Mouse (Mus musculus): ENCODE data around the gene Slc30a6. TPM values are rescaled to one million over a fixed set of nuclear protein-coding genes. Genes with fewer than 3 reads are reported as not detected.
"Not testable (repeated sequence)": the region's sequence is repeated elsewhere in the genome, so short reads cannot be mapped to it uniquely, and the experiment has no call there.

Gene Slc30a6
- polyA plus RNA-seq, 1 experiment from 2014 or later: 39.8 TPM

- no peaks in the 10 kb centered on the region for H3K9me3 ChIP-seq
- ATAC-seq (ENCODE audit: insufficient read depth, low FRiP score, low read depth): no peak
- H3K36me3 ChIP-seq: no peaks in the 10 kb centered on the region
- no peak overlapping the region for H3K4me2 ChIP-seq
- WGBS: 86% methylated on average over 1 of the region's 1 CpGs
- no peak overlapping the region for H3K9ac ChIP-seq
- H3K4me1 ChIP-seq: no peaks in the 10 kb centered on the region
- no peak overlapping the region for H3K27ac ChIP-seq
- H3K27me3 ChIP-seq (replicated peaks): no peaks in the 10 kb centered on the region
- no peak overlapping the region for H3K4me3 ChIP-seq (replicated peaks)
These were observed 59.3 kb downstream of the Slc30a6 start for GRCm38 (mm10) chr17:74454660-74455059.

DNA sequence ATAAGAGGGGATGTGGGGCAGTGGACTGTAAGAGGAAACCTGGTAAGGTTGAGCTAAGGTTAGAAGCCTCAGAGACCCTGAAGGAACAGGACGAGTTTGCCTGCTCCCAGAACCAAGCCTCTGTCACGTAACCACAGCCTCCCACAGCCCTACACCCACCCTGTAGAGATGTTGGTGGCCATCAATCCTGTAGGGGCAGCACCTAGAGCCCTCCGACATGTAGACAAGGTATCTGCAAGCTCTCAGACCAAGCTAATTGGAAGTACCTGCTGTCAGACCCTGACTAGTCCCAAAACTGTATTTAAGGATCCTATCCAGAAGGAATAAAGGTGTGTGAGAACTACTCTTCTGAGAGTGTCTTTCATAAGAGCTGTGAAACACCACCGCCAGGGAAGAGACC, 60.0 kb downstream of the Slc30a6 start:
- H3K27me3 ChIP-seq (replicated peaks): no peaks in the 10 kb centered on the region
- H3K4me1 ChIP-seq: no peaks in the 10 kb centered on the region
- H3K4me2 ChIP-seq: no peak overlapping the region
- H3K9me3 ChIP-seq: no peaks in the 10 kb centered on the region
- H3K4me3 ChIP-seq (replicated peaks): no peak overlapping the region
- no peaks in the 10 kb centered on the region for H3K36me3 ChIP-seq
- ATAC-seq (ENCODE audit: insufficient read depth, low FRiP score, low read depth): no peak
- no peak overlapping the region for H3K9ac ChIP-seq
- no peak overlapping the region for H3K27ac ChIP-seq
- WGBS: 82% methylated on average over 4 of the region's 4 CpGs

DNA sequence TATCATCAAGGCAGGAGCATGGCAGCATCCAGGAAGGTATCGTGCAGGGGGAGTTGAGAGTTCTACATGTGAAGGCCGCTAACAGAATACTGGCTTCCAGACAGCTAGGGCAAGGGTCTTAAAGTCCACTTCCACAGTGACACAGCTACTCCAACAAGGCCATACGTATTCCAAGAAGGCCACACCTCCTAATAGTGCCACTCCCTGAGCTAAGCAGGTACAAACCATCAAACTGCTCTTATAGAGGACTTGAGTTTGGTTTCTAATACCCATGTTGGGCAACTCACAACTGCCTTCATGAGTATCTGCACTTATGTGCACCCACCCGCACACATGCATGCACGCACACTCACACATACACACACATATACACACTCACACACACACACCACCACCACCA, 61.4 kb downstream of the Slc30a6 start:
- 92% methylated on average over 5 of the region's 5 CpGs for WGBS
- no peak for ATAC-seq (ENCODE audit: insufficient read depth, low FRiP score, low read depth)
- Histone ChIP-seq H3K4me2 (no peak overlapping the region), H3K9me3 (no peaks in the 10 kb centered on the region), H3K4me1 (no peaks in the 10 kb centered on the region), H3K4me3 (replicated peaks) (no peak overlapping the region), H3K9ac (no peak overlapping the region), H3K27ac (no peak overlapping the region), H3K36me3 (no peaks in the 10 kb centered on the region), H3K27me3 (replicated peaks) (no peaks in the 10 kb centered on the region)

DNA sequence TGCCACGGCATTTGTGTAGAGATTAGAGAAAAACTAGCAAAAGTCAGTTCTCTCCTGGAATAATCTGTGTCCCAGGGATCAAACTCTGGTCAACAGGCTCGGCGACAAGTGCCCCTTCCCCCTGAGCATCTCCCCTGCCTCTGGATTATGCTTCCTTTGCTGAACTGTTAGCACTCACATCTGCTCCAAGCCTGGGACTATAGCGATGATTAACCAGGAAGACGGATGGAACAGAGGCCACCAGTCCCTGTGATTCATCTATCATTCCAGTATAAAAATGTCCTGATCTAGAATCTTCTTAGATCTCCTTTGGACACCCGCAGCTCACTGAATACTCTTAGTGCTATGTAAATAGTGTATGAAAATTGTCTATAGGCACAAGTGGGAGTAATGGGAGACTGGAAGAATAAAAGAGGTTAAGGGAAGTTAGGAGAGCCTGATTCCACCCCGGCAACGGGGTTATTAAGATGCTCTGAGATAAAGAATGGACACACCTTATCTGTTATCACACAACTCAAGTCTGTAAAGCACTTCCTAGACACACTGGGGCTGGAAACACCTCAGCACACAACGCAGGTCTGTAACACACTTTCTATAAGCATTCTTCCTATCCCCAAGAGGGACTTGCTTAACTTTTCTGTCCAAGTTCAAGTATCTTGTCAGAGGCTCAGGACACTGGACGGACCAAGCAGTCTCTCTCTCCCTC, 62.7 kb downstream of the Slc30a6 start:
- H3K4me2 ChIP-seq: peak overlapping the region; percentile 13; the same call in 1 of the 2 replicates
- no peak overlapping the region for H3K9ac ChIP-seq
- 58% methylated on average over 10 of the region's 10 CpGs for WGBS
- H3K9me3 ChIP-seq: no peaks in the 10 kb centered on the region
- no peaks in the 10 kb centered on the region for H3K4me1 ChIP-seq
- H3K27me3 ChIP-seq (replicated peaks): no peaks in the 10 kb centered on the region
- no peak for ATAC-seq (ENCODE audit: insufficient read depth, low FRiP score, low read depth)
- peak overlapping the region; percentile 11 for H3K4me3 ChIP-seq (replicated peaks)
- no peaks in the 10 kb centered on the region for H3K36me3 ChIP-seq
- peak overlapping the region; percentile 13; the same call in 1 of the 2 replicates for H3K27ac ChIP-seq

GRCm38 (mm10) chr17:74458711-74459408, 63.5 kb downstream of the Slc30a6 start, which contains the start of gene Nlrc4:
TSS of gene Nlrc4 (minus strand) at chr17:74459142.
- Histone ChIP-seq H3K4me3 (replicated peaks) (peak within 1 kb of the TSS; percentile 11), H3K27ac (peak within 1 kb of the TSS; percentile 13; the same call in 1 of the 2 replicates), H3K9me3 (no peaks in the 10 kb centered on the region), H3K4me1 (no peaks in the 10 kb centered on the region), H3K4me2 (peak within 1 kb of the TSS; percentile 13; the same call in 1 of the 2 replicates), H3K9ac (no peak within 1 kb of the TSS), H3K27me3 (replicated peaks) (no peaks in the 10 kb centered on the region), H3K36me3 (no peaks in the 10 kb centered on the region)
- WGBS: 55% methylated on average over 8 of the region's 8 CpGs
- ATAC-seq (ENCODE audit: insufficient read depth, low FRiP score, low read depth): no peak

GRCm38 (mm10) chr17:74463510-74463909, 68.1 kb downstream of the Slc30a6 start:
- H3K4me1 ChIP-seq: no peaks in the 10 kb centered on the region
- no peak overlapping the region for H3K9ac ChIP-seq
- peak; percentile 76 for ATAC-seq (ENCODE audit: insufficient read depth, low FRiP score, low read depth)
- H3K4me3 ChIP-seq (replicated peaks): no peak overlapping the region
- no peak overlapping the region; the same call in 1 of the 2 replicates for H3K27ac ChIP-seq
- H3K9me3 ChIP-seq: no peaks in the 10 kb centered on the region
- no peaks in the 10 kb centered on the region for H3K27me3 ChIP-seq (replicated peaks)
- H3K36me3 ChIP-seq: no peaks in the 10 kb centered on the region
- no peak overlapping the region for H3K4me2 ChIP-seq

DNA sequence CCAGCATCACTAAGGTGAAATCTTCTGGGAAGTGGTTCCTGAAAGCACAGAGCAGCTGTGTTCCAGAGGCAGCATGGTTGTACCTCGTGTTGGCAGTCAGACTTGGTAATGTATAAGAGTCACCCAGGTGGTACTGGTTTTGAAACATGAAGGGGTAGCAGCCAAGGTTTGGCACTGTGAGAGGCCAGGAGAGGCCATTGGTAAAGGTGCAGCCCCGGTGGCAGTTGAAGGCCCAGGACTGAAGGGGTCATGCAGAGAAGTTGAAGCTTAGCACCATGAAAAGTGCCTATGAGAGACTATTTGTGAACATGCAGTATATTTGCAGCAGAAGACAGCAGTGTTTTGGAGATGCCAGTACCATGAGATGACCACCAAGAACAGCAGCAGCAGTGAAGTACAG, 72.6 kb downstream of the Slc30a6 start:
- not testable (repeated sequence) for H3K36me3 ChIP-seq; H3K9ac ChIP-seq; H3K4me1 ChIP-seq; H3K4me2 ChIP-seq; H3K9me3 ChIP-seq; H3K27ac ChIP-seq; H3K4me3 ChIP-seq (replicated peaks); H3K27me3 ChIP-seq (replicated peaks); ATAC-seq (ENCODE audit: insufficient read depth, low FRiP score, low read depth)
- 81% methylated on average over 2 of the region's 2 CpGs for WGBS

- not testable (repeated sequence) for H3K9me3 ChIP-seq; H3K4me1 ChIP-seq; H3K4me3 ChIP-seq (replicated peaks); ATAC-seq (ENCODE audit: insufficient read depth, low FRiP score, low read depth); H3K4me2 ChIP-seq; H3K9ac ChIP-seq; H3K36me3 ChIP-seq; H3K27ac ChIP-seq; H3K27me3 ChIP-seq (replicated peaks)
- WGBS: 77% methylated on average over 6 of the region's 6 CpGs
These were observed 74.7 kb downstream of the Slc30a6 start for GRCm38 (mm10) chr17:74470133-74470532.

Other genes with a start within 250 kb of the Slc30a6 start
- gene Memo1, start 100.1 kb upstream of the Slc30a6 start, polyA plus RNA-seq (2015; fragmentation: Nextera tagmentation; extraction: Ambion mirVana): 83.1 and 84.7 TPM in 2 replicates
- 224 and 239 TPM in 2 replicates for gene Dpy30, start 71.7 kb upstream of the Slc30a6 start, polyA plus RNA-seq (2015; fragmentation: Nextera tagmentation; extraction: Ambion mirVana)
- gene Spast, start 56.6 kb upstream of the Slc30a6 start, polyA plus RNA-seq (2015; fragmentation: Nextera tagmentation; extraction: Ambion mirVana): 15.9 and 16.9 TPM in 2 replicates
- gene Nlrc4, start 63.5 kb downstream of the Slc30a6 start, polyA plus RNA-seq (2015; fragmentation: Nextera tagmentation; extraction: Ambion mirVana): 2.9 TPM in 2 replicates
- 67.7 and 78.4 TPM in 2 replicates for gene Yipf4, start 93.9 kb downstream of the Slc30a6 start, polyA plus RNA-seq (2015; fragmentation: Nextera tagmentation; extraction: Ambion mirVana)
- gene Birc6, start 132.7 kb downstream of the Slc30a6 start, polyA plus RNA-seq (2015; fragmentation: Nextera tagmentation; extraction: Ambion mirVana): 81.8 and 82.6 TPM in 2 replicates